Mouse (Mus musculus): ENCODE measurements around the gene Prl2c3. TPM values are rescaled to one million over a fixed set of nuclear protein-coding genes. Genes with fewer than 3 reads are reported as not detected.
"Not testable (repeated sequence)": the region's sequence is repeated elsewhere in the genome, so short reads cannot be mapped to it uniquely, and the experiment has no call there.

Gene Prl2c3
- polyA plus RNA-seq, 1 experiment from 2014 or later: not detected

DNA sequence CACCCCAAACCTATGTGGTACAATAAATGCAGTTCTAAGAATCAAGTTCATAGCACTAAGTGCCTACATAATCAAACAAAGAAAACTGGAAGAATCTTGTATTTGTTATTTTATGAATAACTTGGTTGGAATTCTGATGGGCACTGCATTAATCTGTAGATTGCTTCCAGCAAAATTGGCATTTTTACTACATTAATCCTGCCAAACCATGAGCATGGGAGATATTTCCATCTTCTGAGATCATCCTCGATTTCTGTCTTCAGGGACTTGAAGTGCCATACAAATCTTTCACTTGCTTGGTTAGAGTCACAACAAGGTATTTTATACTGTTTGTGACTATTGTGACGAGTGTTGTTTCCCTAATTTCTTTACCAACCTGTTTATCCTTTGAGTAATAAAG, 9.7 kb upstream of the Prl2c3 start:
- DNase-seq (no peak), ATAC-seq (ENCODE audit: insufficient read depth) (no peak)
- H3K27me3 ChIP-seq (ENCODE audit: insufficient read depth, low read length): no peaks in the 10 kb centered on the region
- H3K4me2 ChIP-seq: no peak overlapping the region
- 50% methylated on average over 2 of the region's 2 CpGs for WGBS
- no peak overlapping the region for H3K27ac ChIP-seq (ENCODE audit: low read depth)
- TF ChIP-seq CTCF (IDR thresholded peaks at IDR 0.05; ENCODE audit: low read depth): no peak
- peaks cover 13% of the 10 kb centered on the region; the same call in 1 of the 2 replicates for H3K9me3 ChIP-seq (ENCODE audit: low read depth, low read length)
- no peak overlapping the region for H3K9ac ChIP-seq
- no peak overlapping the region for H3K4me3 ChIP-seq (ENCODE audit: low read depth, low read length)
- H3K36me3 ChIP-seq (ENCODE audit: insufficient read depth): no peaks in the 10 kb centered on the region
- H3K4me1 ChIP-seq (ENCODE audit: insufficient read depth): no peaks in the 10 kb centered on the region

DNA sequence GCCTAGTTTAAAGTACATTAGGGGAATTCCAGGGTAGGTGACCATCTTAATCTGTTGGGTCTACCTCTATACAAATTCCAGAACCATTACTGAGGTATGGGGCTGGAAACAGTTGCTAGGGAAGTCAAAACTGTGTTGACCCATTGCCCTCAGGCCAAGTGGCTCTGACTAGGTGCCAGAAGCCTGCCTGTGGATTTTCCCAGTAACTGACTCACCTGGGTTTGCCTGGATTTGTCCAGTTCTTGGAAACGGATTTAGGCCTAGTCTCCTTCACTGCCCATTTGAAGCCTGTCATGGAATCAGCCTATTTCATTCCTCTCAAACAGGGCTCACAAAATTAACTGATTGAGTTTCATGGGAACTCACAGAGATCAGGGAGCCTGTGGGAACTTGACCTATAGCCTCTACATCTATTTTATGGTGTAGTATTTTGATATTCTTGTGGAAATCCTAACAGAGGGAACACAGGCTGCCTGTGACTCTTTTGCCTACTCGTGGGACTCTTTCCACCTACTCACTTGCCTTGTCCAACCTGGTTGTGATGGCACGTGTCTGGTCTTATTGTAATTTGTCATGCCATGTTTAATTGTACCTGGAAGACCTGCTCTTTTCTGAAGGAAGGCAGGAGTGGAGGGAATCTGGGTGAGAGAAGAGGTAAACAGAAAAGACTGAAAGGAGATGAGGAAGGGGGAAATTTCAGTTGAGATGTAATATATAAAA, 9.1 kb upstream of the Prl2c3 start:
- H3K4me2 ChIP-seq; H3K9ac ChIP-seq; H3K27me3 ChIP-seq (ENCODE audit: insufficient read depth, low read length); H3K4me3 ChIP-seq (ENCODE audit: low read depth, low read length); ATAC-seq (ENCODE audit: insufficient read depth); H3K4me1 ChIP-seq (ENCODE audit: insufficient read depth); H3K27ac ChIP-seq (ENCODE audit: low read depth); DNase-seq; H3K36me3 ChIP-seq (ENCODE audit: insufficient read depth): not testable (repeated sequence)
- peaks cover 13% of the 10 kb centered on the region; the same call in 1 of the 2 replicates for H3K9me3 ChIP-seq (ENCODE audit: low read depth, low read length)
- WGBS: 66% methylated on average over 3 of the region's 3 CpGs

DNA sequence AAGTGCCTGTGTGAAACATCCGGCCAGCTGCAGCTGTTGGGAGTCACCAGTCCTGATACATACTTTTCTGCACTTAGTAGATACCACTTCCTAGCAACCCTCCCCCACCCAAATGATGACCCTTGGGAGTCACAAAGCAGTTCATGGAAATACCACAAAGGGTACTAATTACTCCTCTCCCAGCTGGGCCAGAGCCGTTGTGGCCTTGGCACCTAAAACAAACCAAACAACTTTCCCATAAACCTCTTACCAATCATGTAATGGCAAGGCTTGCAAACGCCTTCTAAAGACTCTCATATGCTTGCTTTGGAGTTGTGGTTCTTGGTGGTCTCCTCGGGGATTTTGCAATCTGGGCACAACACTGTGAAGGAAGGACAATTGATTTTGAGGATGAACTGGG, 6.6 kb upstream of the Prl2c3 start:
- not testable (repeated sequence) for H3K9ac ChIP-seq; H3K36me3 ChIP-seq (ENCODE audit: insufficient read depth); H3K27ac ChIP-seq (ENCODE audit: low read depth); H3K4me3 ChIP-seq (ENCODE audit: low read depth, low read length); H3K27me3 ChIP-seq (ENCODE audit: insufficient read depth, low read length); ATAC-seq (ENCODE audit: insufficient read depth); H3K4me2 ChIP-seq; H3K4me1 ChIP-seq (ENCODE audit: insufficient read depth); DNase-seq
- 53% methylated on average over 3 of the region's 4 CpGs for WGBS
- peaks cover 13% of the 10 kb centered on the region; the same call in 1 of the 2 replicates for H3K9me3 ChIP-seq (ENCODE audit: low read depth, low read length)

DNA sequence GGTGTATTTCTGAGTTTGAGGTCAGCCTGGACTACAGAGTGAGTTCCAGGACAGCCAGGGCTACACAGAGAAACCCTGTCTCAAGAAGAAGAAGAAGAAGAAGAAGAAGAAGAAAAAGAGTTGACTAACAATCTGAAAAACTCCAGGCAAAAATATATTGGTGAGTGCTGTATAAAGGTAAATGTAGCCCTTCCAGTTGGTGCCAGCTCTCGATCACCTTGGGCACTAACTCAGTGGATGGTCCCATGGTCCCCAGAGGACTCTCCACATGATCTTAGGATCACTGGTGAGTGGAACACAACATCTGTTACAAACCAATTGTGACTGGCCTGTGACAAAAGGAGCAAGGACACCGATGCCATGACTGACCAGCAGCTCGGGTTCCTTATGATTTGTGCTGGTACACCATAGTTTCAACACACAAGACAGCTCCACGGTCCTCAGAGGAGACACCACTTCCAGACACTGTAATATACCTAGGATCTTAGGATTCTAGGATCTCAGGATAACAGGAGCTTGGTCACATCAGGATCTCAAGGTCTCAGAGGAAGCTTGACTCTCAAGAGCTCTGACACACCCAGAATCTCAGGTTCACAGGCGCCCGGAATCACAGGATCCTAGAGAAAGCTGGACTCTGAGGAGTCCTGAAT, 30.3 kb downstream of the Prl2c3 start:
- not testable (repeated sequence) for H3K27ac ChIP-seq (ENCODE audit: low read depth); H3K27me3 ChIP-seq (ENCODE audit: insufficient read depth, low read length); H3K4me3 ChIP-seq (ENCODE audit: low read depth, low read length); H3K9ac ChIP-seq; ATAC-seq (ENCODE audit: insufficient read depth); H3K9me3 ChIP-seq (ENCODE audit: low read depth, low read length); H3K4me1 ChIP-seq (ENCODE audit: insufficient read depth); H3K36me3 ChIP-seq (ENCODE audit: insufficient read depth); H3K4me2 ChIP-seq; DNase-seq
- WGBS: 76% methylated on average over 6 of the region's 6 CpGs

Other genes starting within 250 kb of the Prl2c3 start
- gene Ero1lb, start 234.2 kb downstream of the Prl2c3 start, polyA plus RNA-seq (2014; fragmentation: Nextera tagmentation; extraction: Ambion mirVana): 8.1 and 8.8 TPM in 2 replicates
- gene Prl2c2, start 205.3 kb upstream of the Prl2c3 start, polyA plus RNA-seq (2014; fragmentation: Nextera tagmentation; extraction: Ambion mirVana): not detected in 2 replicates